Mouse (Mus musculus): ENCODE data around the gene Zbtb43.

Zbtb43 gene

DNA sequence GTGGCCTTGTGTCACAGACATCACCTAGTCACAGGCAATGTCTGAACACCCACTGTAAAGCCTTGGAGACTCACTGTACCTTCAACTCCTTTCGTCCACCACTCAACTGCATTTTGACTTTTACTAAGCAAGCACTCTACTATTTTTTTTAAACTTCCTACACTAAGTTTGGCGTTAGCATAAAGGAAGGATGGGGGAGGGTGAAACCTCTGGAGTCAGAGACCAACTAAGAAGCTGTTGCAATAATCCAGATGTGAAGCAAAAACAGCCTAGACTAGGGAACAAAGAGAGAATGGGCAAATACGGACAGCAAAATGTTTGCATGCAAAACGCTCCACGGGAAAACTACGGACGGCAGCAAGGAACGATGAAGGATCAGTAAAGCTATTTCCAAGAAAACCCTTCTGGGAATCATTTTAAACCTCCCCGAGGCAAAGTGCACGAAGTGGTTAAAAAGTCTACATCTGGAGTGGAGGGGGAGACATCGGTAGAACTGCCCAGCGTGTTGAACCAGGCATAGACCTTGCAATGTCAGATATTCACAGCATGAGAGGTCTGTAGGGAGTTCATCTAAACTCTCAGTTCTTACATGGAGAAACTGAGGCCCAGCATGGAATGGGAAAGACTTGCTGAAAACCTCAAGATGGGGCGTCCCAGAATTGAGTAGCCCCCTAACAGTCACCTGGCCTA lies 38.1 kb downstream of the Zbtb43 start:
- no peak for DNase-seq (ENCODE audit: extremely low read depth, low read depth, low spot score)

DNA sequence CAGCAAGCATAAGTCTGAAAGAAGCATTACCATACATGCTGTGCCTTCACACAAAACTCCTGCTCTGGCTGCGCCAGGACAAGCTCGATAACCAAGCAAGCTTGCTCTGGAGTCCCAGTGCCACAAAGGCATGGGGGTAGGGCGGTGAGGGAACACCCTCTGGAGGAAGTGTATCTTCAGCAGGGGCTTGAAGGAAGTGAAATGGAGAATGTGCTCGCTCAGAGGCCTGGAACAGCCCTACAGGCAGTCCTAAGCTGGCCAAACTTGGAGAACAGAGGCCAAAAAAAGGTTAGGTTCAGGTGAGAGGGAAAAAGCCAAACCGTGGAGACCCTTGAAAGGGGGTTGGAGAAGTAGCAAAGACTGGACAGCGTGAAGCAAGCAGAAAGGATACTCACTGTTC lies 39.0 kb downstream of the Zbtb43 start:
- DNase-seq (ENCODE audit: extremely low read depth, low read depth, low spot score), result no peak

- no peak for DNase-seq (ENCODE audit: extremely low read depth, low read depth, low spot score)
These were observed 41.5 kb downstream of the Zbtb43 start for GRCm38 (mm10) chr2:33426640-33427398.

DNA sequence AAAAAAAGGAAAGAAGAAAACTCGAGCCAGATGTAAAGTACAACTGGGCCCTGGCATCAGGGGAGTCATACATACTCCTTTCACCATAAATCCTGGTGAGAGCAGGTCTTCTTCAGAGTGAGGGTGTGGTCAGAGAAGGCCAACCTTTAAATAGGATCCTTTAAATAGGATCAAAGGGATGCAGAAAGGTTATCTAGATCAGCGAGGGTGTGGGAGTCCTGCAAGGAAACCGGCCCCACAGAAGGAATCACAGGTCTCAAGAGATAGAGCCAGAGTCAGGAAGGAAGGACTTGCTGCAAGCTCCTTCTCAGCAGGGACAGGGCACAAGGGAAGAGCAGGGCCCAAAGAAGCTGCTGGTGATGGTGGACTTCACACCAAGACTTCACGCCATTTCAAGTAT lies 50.9 kb downstream of the Zbtb43 start:
- no peak for DNase-seq (ENCODE audit: extremely low read depth, low read depth, low spot score)

- DNase-seq (ENCODE audit: extremely low read depth, low read depth, low spot score), result no peak
These were observed 54.3 kb downstream of the Zbtb43 start for GRCm38 (mm10) chr2:33414019-33414418.

DNA sequence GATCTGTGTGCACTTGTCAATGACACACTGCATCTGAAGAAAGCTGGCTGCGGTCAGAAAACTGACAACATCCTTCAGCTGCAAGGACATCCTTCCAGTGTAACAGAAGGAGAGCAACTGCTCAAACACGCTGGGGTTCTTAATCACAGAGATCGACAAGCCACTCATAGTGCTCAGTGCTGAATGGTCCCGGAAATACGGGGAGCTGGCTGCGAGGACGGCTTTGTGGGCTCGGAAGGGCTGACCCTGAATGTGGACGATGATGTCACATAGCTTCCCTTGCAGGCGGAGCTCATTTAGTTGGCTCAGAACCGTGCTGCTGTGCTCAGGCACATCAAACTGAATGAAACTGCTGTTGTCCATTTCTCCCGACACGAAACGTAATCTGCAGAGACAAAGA lies 56.2 kb downstream of the Zbtb43 start:
- DNase-seq (ENCODE audit: extremely low read depth, low read depth, low spot score), result no peak

DNA sequence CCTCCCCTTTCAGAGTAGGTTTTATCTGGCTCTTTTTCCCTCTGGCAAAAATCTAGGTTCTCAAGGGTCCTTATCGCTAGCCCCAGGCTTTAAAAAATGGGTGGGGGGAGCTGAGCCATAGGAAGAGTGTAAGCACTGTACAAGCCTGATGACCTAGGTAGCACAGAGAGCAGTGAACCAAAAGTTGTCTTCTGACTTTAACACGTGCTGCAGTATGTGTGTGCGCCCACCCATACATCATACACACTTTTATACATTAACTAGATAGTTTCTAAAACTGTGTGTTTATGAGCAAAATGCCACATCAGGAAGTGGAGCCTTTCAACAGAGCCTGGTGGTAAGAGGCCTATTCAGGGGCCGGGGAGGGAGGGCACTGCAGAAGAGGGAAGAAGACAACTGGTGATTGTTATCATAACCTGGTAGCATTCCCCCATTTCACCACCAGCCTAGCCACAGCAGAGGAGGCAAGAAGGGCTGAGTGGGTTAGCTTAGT lies 64.8 kb downstream of the Zbtb43 start:
- no peak for DNase-seq (ENCODE audit: extremely low read depth, low read depth, low spot score)

DNA sequence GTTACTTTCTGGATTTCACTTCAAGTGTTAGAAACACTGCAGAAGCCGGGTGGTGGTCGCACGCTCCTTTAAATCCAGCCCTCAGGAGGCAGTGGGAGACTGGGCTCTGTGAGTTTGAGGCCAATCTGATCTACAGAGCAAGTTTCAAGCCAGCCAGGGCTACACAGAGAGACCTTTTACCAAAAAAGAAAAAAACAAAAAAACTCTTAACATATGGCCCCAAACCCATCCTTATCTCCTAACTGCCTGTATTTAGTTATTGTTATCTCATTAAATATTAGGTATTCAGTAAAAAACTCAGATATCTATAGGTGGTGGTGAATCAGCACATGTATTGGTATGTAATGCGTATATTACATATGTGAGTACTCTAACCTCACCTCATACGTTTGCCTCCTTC lies 65.7 kb downstream of the Zbtb43 start:
- no peak for DNase-seq (ENCODE audit: extremely low read depth, low read depth, low spot score)

- no peak for DNase-seq (ENCODE audit: extremely low read depth, low read depth, low spot score)
These were observed 66.1 kb downstream of the Zbtb43 start for GRCm38 (mm10) chr2:33402236-33402635.

- DNase-seq (ENCODE audit: extremely low read depth, low read depth, low spot score), result no peak
These were observed 67.1 kb downstream of the Zbtb43 start for GRCm38 (mm10) chr2:33401217-33401616.

GRCm38 (mm10) chr2:33400541-33400940 lies 67.8 kb downstream of the Zbtb43 start:
- no peak for DNase-seq (ENCODE audit: extremely low read depth, low read depth, low spot score)

Data from fat pad, adult 2 months (tissue).